Mouse (Mus musculus) ovary, postnatal 36 days (tissue): ENCODE results near the gene Gad1.

ENCODE experiments used
- DNase-seq: peaks from one replicate; pipeline ENCODE4 v3.0.0; 2022; ENCODE audit warnings: low spot score, mixed read lengths

Gene Gad1

GRCm38 (mm10) chr2:70564646-70565315 is 11.9 kb downstream of the Gad1 start:
- DNase-seq = no peak

GRCm38 (mm10) chr2:70565651-70566602 is 13.1 kb downstream of the Gad1 start:
- DNase-seq = no peak

- DNase-seq = no peak
Observed at GRCm38 (mm10) chr2:70566603-70566981, 13.7 kb downstream of the Gad1 start.

GRCm38 (mm10) chr2:70567071-70567681 is 14.3 kb downstream of the Gad1 start:
- peak; percentile 50 for DNase-seq

- no peak for DNase-seq
Observed at GRCm38 (mm10) chr2:70567682-70568077, 14.8 kb downstream of the Gad1 start.

- no peak for DNase-seq
Observed at GRCm38 (mm10) chr2:70568198-70568941, 15.5 kb downstream of the Gad1 start.

- DNase-seq = no peak
Observed at GRCm38 (mm10) chr2:70571698-70572097, 18.8 kb downstream of the Gad1 start.

GRCm38 (mm10) chr2:70572251-70572650 is 19.4 kb downstream of the Gad1 start:
- no peak for DNase-seq

GRCm38 (mm10) chr2:70573544-70574210 is 20.8 kb downstream of the Gad1 start:
- no peak for DNase-seq

- DNase-seq = no peak
Observed at GRCm38 (mm10) chr2:70588200-70588599, 35.3 kb downstream of the Gad1 start.

GRCm38 (mm10) chr2:70592432-70592831 is 39.6 kb downstream of the Gad1 start:
- DNase-seq = no peak

GRCm38 (mm10) chr2:70593670-70594069 is 40.8 kb downstream of the Gad1 start:
- no peak for DNase-seq

GRCm38 (mm10) chr2:70595896-70596295 is 43.0 kb downstream of the Gad1 start:
- no peak for DNase-seq

- DNase-seq = no peak
Observed at GRCm38 (mm10) chr2:70609769-70610168, 56.9 kb downstream of the Gad1 start.

- DNase-seq = no peak
Observed at GRCm38 (mm10) chr2:70614745-70615351, 62.0 kb downstream of the Gad1 start.

GRCm38 (mm10) chr2:70616076-70616475 is 63.2 kb downstream of the Gad1 start:
- DNase-seq = no peak

GRCm38 (mm10) chr2:70616617-70617016 is 63.7 kb downstream of the Gad1 start:
- no peak for DNase-seq

GRCm38 (mm10) chr2:70619232-70619835 is 66.5 kb downstream of the Gad1 start:
- no peak for DNase-seq

- peak; percentile 32 for DNase-seq
Observed at GRCm38 (mm10) chr2:70620225-70620624, 67.4 kb downstream of the Gad1 start.

GRCm38 (mm10) chr2:70622244-70622643 is 69.4 kb downstream of the Gad1 start:
- no peak for DNase-seq

GRCm38 (mm10) chr2:70625761-70626160 is 72.9 kb downstream of the Gad1 start:
- no peak for DNase-seq
